Mouse (Mus musculus) cortical plate, adult 2 months (tissue): ENCODE results near the gene Fhit.

Source experiments
- CTCF ChIP-seq: fragments of 200-500 bp; IDR thresholded peaks from 2 replicates; pipeline ENCODE4 v1.5.1; 2011; ENCODE audit warnings: mild to moderate bottlenecking, control low read depth, low read length; ENCODE audit not compliant: insufficient read depth; ENCODE audit errors: extremely low read depth
- POLR2A ChIP-seq: fragments of 200-500 bp; IDR thresholded peaks from 2 replicates; pipeline ENCODE4 v1.6.1; 2011; ENCODE audit warnings: mild to moderate bottlenecking, low read length, control low read depth; ENCODE audit not compliant: insufficient read depth; ENCODE audit errors: extremely low read depth

DNA sequence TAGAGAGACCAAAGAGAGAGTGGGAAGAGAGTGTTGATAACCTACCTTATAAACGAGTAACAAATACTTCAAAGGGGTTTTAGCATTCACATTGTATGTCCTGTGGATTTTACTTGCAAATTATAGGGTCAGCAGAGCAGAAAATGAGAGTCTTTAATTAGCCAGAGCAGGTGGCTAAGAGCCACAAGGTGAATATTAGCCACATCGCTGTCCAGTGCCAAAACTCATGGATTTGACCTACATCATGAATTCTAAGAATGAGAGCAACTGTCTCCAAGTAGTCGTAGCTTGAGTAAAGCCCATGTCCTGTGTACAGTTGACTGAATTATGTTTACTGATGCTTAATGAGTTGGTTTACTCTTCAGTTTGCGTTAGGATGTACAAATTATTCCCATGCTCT is 1039.7 kb downstream of the Fhit start:
- no peak for TF ChIP-seq POLR2A
- TF ChIP-seq CTCF, result no peak
